Comparison of ENCODE assay signal across 26 mouse cellular contexts in the genomic region with DNA sequence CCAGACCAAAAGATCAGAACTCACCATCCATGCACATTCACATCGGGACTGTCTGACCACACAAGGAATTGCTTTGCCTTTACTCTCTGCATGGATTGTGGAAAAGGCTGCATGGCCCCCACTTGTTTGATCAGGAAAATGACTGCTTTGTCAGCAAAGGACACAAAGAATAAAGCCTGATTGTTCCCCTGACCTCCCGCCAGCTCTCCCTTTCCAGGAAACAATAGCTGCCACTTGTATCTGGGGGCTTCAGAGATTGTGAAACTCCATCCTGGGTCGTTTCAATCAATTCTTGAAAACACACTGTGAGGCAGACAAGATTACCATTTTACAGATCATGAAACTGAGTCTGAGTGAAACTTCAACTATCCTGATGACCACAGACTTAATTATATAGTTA.
DNase-seq lines count a peak whose midpoint lies in the region; TF ChIP-seq lines count a peak whose summit lies in the region.
"Had no signal": no experiment of that assay in that cellular context is flagged by ENCODE, and none has a peak within 500 bp of the region (broad histone marks: within the 10 kb centered on the region; RNA-seq: fewer than 3 reads in every experiment).

No protein-coding gene starts in this region.

- no peak for TF ChIP-seq POLR2A in cortical plate, adult 2 months (IDR thresholded peaks at IDR 0.05; ENCODE audit: extremely low read depth, insufficient read depth, low read length)

- H3K27ac ChIP-seq in cortical plate, adult 2 months (ENCODE audit: insufficient read depth, low read length), result peak overlapping the region; percentile 56; the same call in 1 of the 2 replicates
- H3K27ac ChIP-seq: embryonic facial prominence, embryonic 10.5 days; embryonic facial prominence, embryonic 13.5 days; forebrain, embryonic 12.5 days; forebrain, embryonic 15.5 days; gastrocnemius, adult 2 months; heart, embryonic 13.5 days; hindbrain, embryonic 14.5 days; hindbrain, postnatal 0 days had no signal

- no peaks in the 10 kb centered on the region for H3K4me1 ChIP-seq in cortical plate, adult 2 months (ENCODE audit: control insufficient read depth, insufficient read depth, low read length)
- H3K4me1 ChIP-seq: embryonic facial prominence, embryonic 10.5 days; embryonic facial prominence, embryonic 13.5 days; forebrain, embryonic 12.5 days; forebrain, embryonic 15.5 days; heart, embryonic 13.5 days had no signal

- DNase-seq in layer of hippocampus, adult 11-12 months (ENCODE audit: low spot score), result peak; percentile 2
- no peak for DNase-seq in layer of hippocampus, postnatal 10 days (ENCODE audit: low spot score in 2 of 2)
- DNase-seq in R1 (ENCODE audit: low read depth, low spot score), result peak; percentile 48
- DNase-seq in gastrocnemius, postnatal 25 days, result no peak
- no peak for DNase-seq in c-Kit-positive CD71-positive TER-119-positive erythroid progenitor cells, embryonic 14.5 days (ENCODE audit: low spot score)
- DNase-seq: adrenal gland, postnatal 14 days; B cell, adult 2 months; cerebellum, adult 18-20 months; cerebellum, adult 9-11 months; cerebellum, postnatal 25 days; embryo, embryonic 11 days; gastrocnemius, adult 2 months; gastrocnemius, postnatal 14 days; heart, adult 18-20 months; heart, postnatal 14 days; heart, postnatal 4 days; kidney, adult 18-20 months had no signal

- TF ChIP-seq CTCF in cortical plate, adult 2 months (IDR thresholded peaks at IDR 0.05; ENCODE audit: extremely low read depth, insufficient read depth, low read length), result no peak

- H3K4me3 ChIP-seq in cortical plate, adult 2 months (ENCODE audit: insufficient read depth, low read length), result no peak overlapping the region
- H3K4me3 ChIP-seq: embryonic facial prominence, embryonic 10.5 days; embryonic facial prominence, embryonic 13.5 days; erythroblast, embryonic 14.5 days; forebrain, embryonic 12.5 days; forebrain, embryonic 15.5 days; gastrocnemius, adult 2 months; heart, embryonic 13.5 days had no signal

Comparison
In these comparisons a context has a peak if more than half of its experiments do, and no peak if none do; other contexts are left out.
1. DNase-seq: peak in layer of hippocampus, adult 11-12 months (single experiment) and R1 (single experiment); none in layer of hippocampus, postnatal 10 days (0 of 2), gastrocnemius, postnatal 25 days (single experiment) and c-Kit-positive CD71-positive TER-119-positive erythroid progenitor cells, embryonic 14.5 days (single experiment).